Mouse (Mus musculus) thymus, adult 2 months (tissue): Measurements from ENCODE around the gene Ppil2. TPM values are rescaled to one million over a fixed set of nuclear protein-coding genes. Genes with fewer than 3 reads are reported as not detected.

ENCODE experiments used
- DNase-seq: peaks from one replicate; pipeline ENCODE4 v3.0.0; 2021
- H3K27ac ChIP-seq: fragments of 200-500 bp; 2 replicates; pipeline ENCODE4 v1.5.1; 2012; ENCODE audit warnings: low read length, control low read depth; ENCODE audit not compliant: control insufficient read depth, insufficient read depth
- H3K27me3 ChIP-seq: fragments of 200-500 bp; 2 replicates; pipeline ENCODE4 v1.6.1; 2012; ENCODE audit warnings: mild to moderate bottlenecking, low read length, moderate library complexity, mixed read lengths; ENCODE audit not compliant: control insufficient read depth, insufficient read depth
- H3K36me3 ChIP-seq: fragments of 200-500 bp; 2 replicates; pipeline ENCODE4 v1.6.1; 2012; ENCODE audit warnings: mild to moderate bottlenecking, low read length, moderate library complexity; ENCODE audit not compliant: control insufficient read depth, insufficient read depth
- H3K4me1 ChIP-seq: fragments of 200-500 bp; replicated peaks from 2 replicates; pipeline ENCODE4 v1.6.1; 2012; ENCODE audit warnings: low read length; ENCODE audit not compliant: control insufficient read depth, insufficient read depth
- H3K4me3 ChIP-seq: fragments of 200-500 bp; 2 replicates; pipeline ENCODE4 v1.5.1; 2012; ENCODE audit warnings: mild to moderate bottlenecking, low read length, control low read depth, moderate library complexity; ENCODE audit not compliant: control insufficient read depth, insufficient read depth
- CTCF ChIP-seq: fragments of 200-500 bp; IDR thresholded peaks from 2 replicates; pipeline ENCODE4 v1.5.1; 2012; ENCODE audit warnings: mild to moderate bottlenecking, control low read depth, low read length, moderate library complexity, borderline replicate concordance; ENCODE audit not compliant: control insufficient read depth, poor library complexity, insufficient read depth; ENCODE audit errors: extremely low read depth
- POLR2A ChIP-seq: fragments of 200-500 bp; IDR thresholded peaks from 2 replicates; pipeline ENCODE4 v1.6.1; 2012; ENCODE audit warnings: mild to moderate bottlenecking, low read length, control low read depth, moderate library complexity; ENCODE audit not compliant: control insufficient read depth, poor library complexity, insufficient read depth; ENCODE audit errors: extremely low read depth
- WGBS: fragments of 180-500 bp; shearing (Covaris S2); methylation state at CpG from one replicate; pipeline ENCODE4 v1.1.7; 2018; 5-methylcytosine and 5-hydroxymethylcytosine counted together
- polyA plus RNA-seq: library from polyadenylated mRNA; depleted of rRNA; stranded (reverse); fragments of >200 nt; gene quantifications from 2 replicates; pipeline ENCODE4 v1.2.3, GENCODE M21; 2012

The Ppil2 gene
- polyA plus RNA-seq, 1 experiment, result 176 TPM

GRCm38 (mm10) chr16:17102630-17103220 lies 8.3 kb downstream of the Ppil2 start:
- WGBS, result 88% methylated on average over 7 of the region's 7 CpGs
- peaks cover 75% of the 10 kb centered on the region for H3K36me3 ChIP-seq
- H3K4me1 ChIP-seq, result no peaks in the 10 kb centered on the region
- no peaks in the 10 kb centered on the region for H3K27me3 ChIP-seq
- no peak overlapping the region for H3K27ac ChIP-seq
- no peak overlapping the region for H3K4me3 ChIP-seq
- no peak for DNase-seq
- TF ChIP-seq POLR2A (no peak), CTCF (no peak)

DNA sequence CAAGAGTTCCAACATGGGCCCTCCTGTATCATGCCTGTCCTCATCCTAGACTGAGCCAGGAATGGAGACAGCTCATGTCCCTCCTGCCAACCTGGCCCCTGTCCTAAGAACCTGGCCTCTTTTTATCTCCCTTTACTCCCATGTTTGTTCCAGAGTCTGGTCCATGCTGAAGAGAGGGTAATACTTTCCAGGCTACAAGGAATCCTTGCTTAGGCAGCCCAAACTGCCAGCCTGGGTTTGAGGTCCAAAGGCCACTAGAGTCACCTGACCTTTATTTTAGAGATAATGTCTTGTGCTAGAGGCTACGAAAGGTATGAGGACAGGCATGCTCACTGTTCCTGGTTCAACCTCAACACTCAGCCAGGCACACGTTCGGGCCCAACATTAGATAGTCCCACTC lies 14.1 kb downstream of the Ppil2 start:
- Histone ChIP-seq H3K27ac (no peak overlapping the region), H3K4me1 (no peaks in the 10 kb centered on the region), H3K36me3 (peaks cover 83% of the 10 kb centered on the region), H3K27me3 (no peaks in the 10 kb centered on the region), H3K4me3 (no peak overlapping the region)
- no peak for DNase-seq
- 98% methylated on average over 3 of the region's 3 CpGs for WGBS
- TF ChIP-seq CTCF, result no peak

DNA sequence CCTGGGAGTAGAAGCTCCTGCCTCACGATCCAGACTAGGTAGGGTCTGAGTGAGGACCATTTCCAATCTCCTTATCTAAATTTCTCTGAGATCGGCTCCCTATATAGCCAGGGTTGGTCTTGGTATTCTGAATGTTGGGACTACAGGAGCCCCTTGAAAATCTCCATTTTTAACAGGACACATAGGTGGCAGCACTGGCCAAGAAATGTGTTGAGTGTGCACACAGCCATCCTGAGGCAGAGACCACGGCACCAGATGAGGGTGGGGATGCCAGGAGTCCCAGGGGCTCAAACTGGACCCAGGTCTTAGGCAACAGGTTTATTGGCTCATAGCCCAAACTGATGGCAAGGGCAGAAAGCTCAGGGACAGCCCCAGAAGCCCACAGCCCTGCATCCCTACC lies 22.7 kb downstream of the Ppil2 start:
- no peak overlapping the region for H3K27ac ChIP-seq
- peaks cover 79% of the 10 kb centered on the region for H3K36me3 ChIP-seq
- no peaks in the 10 kb centered on the region for H3K27me3 ChIP-seq
- no peak for DNase-seq
- TF ChIP-seq POLR2A, result no peak
- no peak for TF ChIP-seq CTCF
- H3K4me1 ChIP-seq, result no peaks in the 10 kb centered on the region
- no peak overlapping the region for H3K4me3 ChIP-seq
- 97% methylated on average over 3 of the region's 3 CpGs for WGBS

DNA sequence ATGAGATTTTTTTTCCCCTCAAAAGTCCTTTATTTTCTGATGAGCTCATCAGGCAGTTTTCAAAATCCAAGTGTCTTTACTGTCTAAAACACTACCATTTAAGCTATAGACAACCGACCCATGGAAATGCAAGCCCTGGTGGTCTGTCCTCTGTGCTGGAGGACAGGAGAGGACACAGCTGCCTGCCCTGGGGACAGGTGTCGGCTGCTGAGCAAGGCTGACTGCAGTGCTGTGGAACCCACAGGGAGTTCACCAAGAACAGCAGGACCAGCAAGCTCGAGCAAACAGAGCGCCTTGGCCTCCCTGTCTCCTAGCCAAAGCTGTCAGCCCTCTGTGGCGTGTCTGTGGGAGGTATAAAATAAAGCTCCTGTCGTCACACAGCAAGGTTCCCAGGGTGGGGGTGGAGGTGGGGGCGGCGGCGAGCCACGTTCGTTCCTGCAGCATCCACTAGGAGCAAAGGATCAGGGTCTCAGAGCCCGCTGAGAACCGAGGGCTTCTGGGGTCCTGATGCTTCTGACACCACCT lies 24.3 kb downstream of the Ppil2 start:
- no peak for DNase-seq
- H3K27ac ChIP-seq, result no peak overlapping the region
- 95% methylated on average over 13 of the region's 13 CpGs for WGBS
- TF ChIP-seq CTCF (no peak), POLR2A (no peak)
- no peaks in the 10 kb centered on the region for H3K27me3 ChIP-seq
- peaks cover 63% of the 10 kb centered on the region for H3K36me3 ChIP-seq
- H3K4me3 ChIP-seq, result no peak overlapping the region
- no peaks in the 10 kb centered on the region for H3K4me1 ChIP-seq

DNA sequence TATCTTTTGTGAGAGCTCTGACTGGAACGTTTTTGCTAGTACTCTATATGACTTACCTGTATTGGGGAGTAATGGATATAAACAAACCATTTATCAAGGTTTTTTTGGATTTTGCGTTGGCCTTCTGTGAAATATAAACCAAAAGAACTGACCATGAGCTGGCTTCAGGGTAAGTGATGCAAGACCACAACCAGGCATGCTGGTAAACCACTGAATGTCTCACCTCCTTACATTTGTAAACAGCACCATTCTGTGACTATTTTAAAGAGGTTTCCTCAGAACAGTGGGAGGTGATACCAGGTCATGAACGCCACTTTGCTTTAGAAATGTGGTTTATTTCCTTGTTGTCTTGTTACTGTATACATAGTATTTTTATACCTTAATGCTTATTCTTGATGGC lies 24.8 kb downstream of the Ppil2 start:
- no peak for DNase-seq
- 97% methylated on average over 3 of the region's 3 CpGs for WGBS
- Histone ChIP-seq H3K27me3 (no peaks in the 10 kb centered on the region), H3K4me3 (no peak overlapping the region), H3K4me1 (no peaks in the 10 kb centered on the region), H3K27ac (no peak overlapping the region), H3K36me3 (peaks cover 58% of the 10 kb centered on the region)
- no peak for TF ChIP-seq CTCF
- TF ChIP-seq POLR2A, result no peak

- TF ChIP-seq CTCF, result no peak
- TF ChIP-seq POLR2A, result no peak
- Histone ChIP-seq H3K27me3 (no peaks in the 10 kb centered on the region), H3K27ac (no peak overlapping the region)
These were observed 25.4 kb downstream of the Ppil2 start for GRCm38 (mm10) chr16:17085636-17086035.

More at GRCm38 (mm10) chr16:17085636-17086035, 25.4 kb downstream of the Ppil2 start:
- 95% methylated on average over 4 of the region's 4 CpGs for WGBS
- Histone ChIP-seq H3K4me3 (no peak overlapping the region), H3K4me1 (no peaks in the 10 kb centered on the region), H3K36me3 (peaks cover 52% of the 10 kb centered on the region)
- DNase-seq, result no peak
